Mouse (Mus musculus): ENCODE data around the gene Exo5. TPM values are rescaled to one million over a fixed set of nuclear protein-coding genes. Genes with fewer than 3 reads are reported as not detected.

Gene Exo5
- polyA plus RNA-seq, 1 experiment = 12.4 TPM

GRCm38 (mm10) chr4:120887381-120888112, 37.3 kb downstream of the Exo5 start:
- H3K27ac ChIP-seq (ENCODE audit: control insufficient read depth, insufficient read depth, low read depth, low read length, poor library complexity) = no peak overlapping the region
- H3K4me1 ChIP-seq (ENCODE audit: control insufficient read depth, insufficient read depth, low read length) = no peaks in the 10 kb centered on the region
- H3K4me3 ChIP-seq (replicated peaks; ENCODE audit: control insufficient read depth, low read depth, low read length) = no peak overlapping the region
- no peak for TF ChIP-seq POLR2A (IDR thresholded peaks at IDR 0.05; ENCODE audit: borderline replicate concordance, control insufficient read depth, low read depth, low read length)
- no peak for TF ChIP-seq CTCF (IDR thresholded peaks at IDR 0.05; ENCODE audit: control insufficient read depth, insufficient read depth, low read length)
- WGBS = 27% methylated on average over 8 of the region's 8 CpGs

DNA sequence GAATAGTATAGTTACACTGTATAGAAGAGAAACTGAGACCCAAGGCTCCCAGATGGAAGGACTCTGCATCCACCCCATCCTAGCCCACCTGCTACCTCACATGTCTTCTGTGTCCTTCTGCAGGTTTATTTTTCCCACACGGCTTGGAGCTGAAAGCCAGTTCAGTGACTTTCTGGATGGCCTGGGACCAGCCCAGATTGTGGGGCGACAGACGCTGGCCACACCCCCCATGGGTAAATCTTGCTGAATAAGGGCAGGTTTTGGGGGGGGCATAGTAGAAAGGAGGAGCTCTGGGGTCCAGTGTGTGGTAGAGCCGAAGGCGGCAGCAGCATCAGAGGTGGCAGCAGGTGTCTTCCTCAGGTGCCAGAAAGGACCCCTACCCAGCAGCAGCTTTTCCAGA, 38.0 kb downstream of the Exo5 start:
- Histone ChIP-seq H3K27ac (ENCODE audit: control insufficient read depth, insufficient read depth, low read depth, low read length, poor library complexity) (no peak overlapping the region), H3K4me3 (replicated peaks; ENCODE audit: control insufficient read depth, low read depth, low read length) (no peak overlapping the region), H3K4me1 (ENCODE audit: control insufficient read depth, insufficient read depth, low read length) (no peaks in the 10 kb centered on the region; the same call in 1 of the 2 replicates)
- 86% methylated on average over 5 of the region's 5 CpGs for WGBS
- no peak for TF ChIP-seq CTCF (IDR thresholded peaks at IDR 0.05; ENCODE audit: control insufficient read depth, insufficient read depth, low read length)
- no peak for TF ChIP-seq POLR2A (IDR thresholded peaks at IDR 0.05; ENCODE audit: borderline replicate concordance, control insufficient read depth, low read depth, low read length)

DNA sequence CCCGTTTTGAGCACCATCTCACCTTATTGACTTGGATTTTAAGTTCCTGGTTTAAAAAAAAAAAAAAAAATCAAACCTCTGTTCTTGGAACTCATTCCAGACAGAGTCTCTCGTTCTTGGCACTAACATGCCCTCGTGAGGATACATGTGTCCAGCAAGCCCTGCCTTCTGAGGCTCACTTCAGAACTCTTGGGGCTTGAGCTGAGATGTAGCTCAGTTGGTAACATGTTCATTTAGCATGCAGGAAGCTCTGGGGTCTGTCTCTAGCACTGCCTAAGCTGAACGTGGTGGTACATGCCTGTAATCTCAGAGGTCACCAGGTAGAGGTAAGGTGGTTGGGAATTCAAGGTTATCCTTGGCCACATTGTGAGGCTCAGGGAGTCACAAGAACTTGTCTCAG, 38.7 kb downstream of the Exo5 start:
- WGBS = 41% methylated on average over 4 of the region's 4 CpGs
- Histone ChIP-seq H3K27ac (ENCODE audit: control insufficient read depth, insufficient read depth, low read depth, low read length, poor library complexity) (no peak overlapping the region), H3K4me1 (ENCODE audit: control insufficient read depth, insufficient read depth, low read length) (no peaks in the 10 kb centered on the region; the same call in 1 of the 2 replicates), H3K4me3 (replicated peaks; ENCODE audit: control insufficient read depth, low read depth, low read length) (no peak overlapping the region)
- TF ChIP-seq POLR2A (IDR thresholded peaks at IDR 0.05; ENCODE audit: borderline replicate concordance, control insufficient read depth, low read depth, low read length) = no peak
- no peak for TF ChIP-seq CTCF (IDR thresholded peaks at IDR 0.05; ENCODE audit: control insufficient read depth, insufficient read depth, low read length)

DNA sequence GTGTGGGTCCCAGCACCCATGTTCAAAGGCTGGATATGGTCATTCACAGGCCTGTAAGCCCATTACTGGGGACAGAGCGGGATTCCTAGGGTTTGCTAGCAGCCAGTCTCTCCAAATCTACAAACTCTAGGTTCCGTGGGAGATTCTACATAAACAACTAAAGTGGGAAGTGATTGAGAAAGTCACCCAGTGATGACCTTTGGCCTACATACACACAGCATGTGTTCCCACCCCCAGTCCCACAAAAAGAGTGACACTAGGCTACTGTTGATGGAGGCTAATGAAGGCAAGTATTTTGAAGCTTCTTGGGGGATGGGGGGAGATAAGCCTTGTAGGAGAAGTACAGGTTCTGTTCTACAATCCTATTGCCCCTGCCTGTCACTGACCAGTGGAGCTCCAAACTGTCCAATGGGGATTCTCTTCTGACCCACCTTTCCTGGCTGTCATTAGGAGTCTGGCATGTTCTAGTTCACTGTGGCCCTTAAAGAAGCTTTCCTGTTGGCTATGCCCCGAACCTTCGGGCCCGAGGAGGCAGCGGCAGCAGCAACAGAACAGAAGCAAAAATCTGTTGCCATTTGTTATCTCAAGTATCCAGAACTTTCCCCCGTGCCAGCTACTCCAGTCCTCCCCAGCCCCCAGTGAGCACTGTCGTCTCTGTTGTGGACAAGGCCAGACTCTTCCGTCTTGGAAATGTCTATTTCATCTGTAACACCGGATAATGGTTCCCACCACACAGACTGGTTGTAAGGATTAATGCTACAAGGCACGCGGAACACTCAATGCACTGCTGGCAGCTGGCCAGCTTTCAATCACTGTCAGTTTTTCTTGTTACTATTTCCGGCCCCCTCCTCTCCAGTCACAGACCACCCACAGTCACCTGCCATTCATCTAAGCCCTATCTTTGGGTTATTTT, 39.4 kb downstream of the Exo5 start:
- TF ChIP-seq CTCF (IDR thresholded peaks at IDR 0.05; ENCODE audit: control insufficient read depth, insufficient read depth, low read length) (no peak), POLR2A (IDR thresholded peaks at IDR 0.05; ENCODE audit: borderline replicate concordance, control insufficient read depth, low read depth, low read length) (no peak)
- Histone ChIP-seq H3K4me3 (replicated peaks; ENCODE audit: control insufficient read depth, low read depth, low read length) (no peak overlapping the region), H3K27ac (ENCODE audit: control insufficient read depth, insufficient read depth, low read depth, low read length, poor library complexity) (no peak overlapping the region), H3K4me1 (ENCODE audit: control insufficient read depth, insufficient read depth, low read length) (no peaks in the 10 kb centered on the region; the same call in 1 of the 2 replicates)
- 36% methylated on average over 13 of the region's 13 CpGs for WGBS

- TF ChIP-seq CTCF (IDR thresholded peaks at IDR 0.05; ENCODE audit: control insufficient read depth, insufficient read depth, low read length) (no peak), POLR2A (IDR thresholded peaks at IDR 0.05; ENCODE audit: borderline replicate concordance, control insufficient read depth, low read depth, low read length) (no peak)
Measured at GRCm38 (mm10) chr4:120882002-120882625, 42.7 kb downstream of the Exo5 start.

GRCm38 (mm10) chr4:120880731-120881432, 43.9 kb downstream of the Exo5 start:
- TF ChIP-seq POLR2A (IDR thresholded peaks at IDR 0.05; ENCODE audit: borderline replicate concordance, control insufficient read depth, low read depth, low read length) = no peak
- no peak for TF ChIP-seq CTCF (IDR thresholded peaks at IDR 0.05; ENCODE audit: control insufficient read depth, insufficient read depth, low read length)
- 21% methylated on average over 6 of the region's 6 CpGs for WGBS
- H3K4me1 ChIP-seq (ENCODE audit: control insufficient read depth, insufficient read depth, low read length) = no peaks in the 10 kb centered on the region; the same call in 1 of the 2 replicates

More at GRCm38 (mm10) chr4:120882002-120882625, 42.7 kb downstream of the Exo5 start:
- Histone ChIP-seq H3K4me3 (replicated peaks; ENCODE audit: control insufficient read depth, low read depth, low read length) (no peak overlapping the region), H3K4me1 (ENCODE audit: control insufficient read depth, insufficient read depth, low read length) (no peaks in the 10 kb centered on the region; the same call in 1 of the 2 replicates), H3K27ac (ENCODE audit: control insufficient read depth, insufficient read depth, low read depth, low read length, poor library complexity) (no peak overlapping the region)
- 43% methylated on average over 5 of the region's 5 CpGs for WGBS

GRCm38 (mm10) chr4:120879386-120879785, 45.4 kb downstream of the Exo5 start:
- no peaks in the 10 kb centered on the region; the same call in 1 of the 2 replicates for H3K4me1 ChIP-seq (ENCODE audit: control insufficient read depth, insufficient read depth, low read length)
- H3K4me3 ChIP-seq (replicated peaks; ENCODE audit: control insufficient read depth, low read depth, low read length) = no peak overlapping the region
- no peak overlapping the region for H3K27ac ChIP-seq (ENCODE audit: control insufficient read depth, insufficient read depth, low read depth, low read length, poor library complexity)
- 65% methylated on average over 4 of the region's 4 CpGs for WGBS
- no peak for TF ChIP-seq POLR2A (IDR thresholded peaks at IDR 0.05; ENCODE audit: borderline replicate concordance, control insufficient read depth, low read depth, low read length)
- no peak for TF ChIP-seq CTCF (IDR thresholded peaks at IDR 0.05; ENCODE audit: control insufficient read depth, insufficient read depth, low read length)

More at GRCm38 (mm10) chr4:120880731-120881432, 43.9 kb downstream of the Exo5 start:
- H3K27ac ChIP-seq (ENCODE audit: control insufficient read depth, insufficient read depth, low read depth, low read length, poor library complexity) = no peak overlapping the region
- H3K4me3 ChIP-seq (replicated peaks; ENCODE audit: control insufficient read depth, low read depth, low read length) = no peak overlapping the region
